Mouse (Mus musculus) subcutaneous adipose tissue, adult 2 months (tissue): ENCODE measurements around the gene Heatr1. TPM values are rescaled to one million over a fixed set of nuclear protein-coding genes. Genes with fewer than 3 reads are reported as not detected.

ENCODE experiments used
- polyA plus RNA-seq: library from polyadenylated mRNA; depleted of rRNA; stranded (reverse); fragments of >200 nt; gene quantifications from 2 replicates; pipeline ENCODE4 v1.2.3, GENCODE M21; 2012; ENCODE audit warnings: low replicate concordance; rRNA removed

Gene Heatr1
- 13.8 and 67.4 TPM in 2 replicates for polyA plus RNA-seq

DNA sequence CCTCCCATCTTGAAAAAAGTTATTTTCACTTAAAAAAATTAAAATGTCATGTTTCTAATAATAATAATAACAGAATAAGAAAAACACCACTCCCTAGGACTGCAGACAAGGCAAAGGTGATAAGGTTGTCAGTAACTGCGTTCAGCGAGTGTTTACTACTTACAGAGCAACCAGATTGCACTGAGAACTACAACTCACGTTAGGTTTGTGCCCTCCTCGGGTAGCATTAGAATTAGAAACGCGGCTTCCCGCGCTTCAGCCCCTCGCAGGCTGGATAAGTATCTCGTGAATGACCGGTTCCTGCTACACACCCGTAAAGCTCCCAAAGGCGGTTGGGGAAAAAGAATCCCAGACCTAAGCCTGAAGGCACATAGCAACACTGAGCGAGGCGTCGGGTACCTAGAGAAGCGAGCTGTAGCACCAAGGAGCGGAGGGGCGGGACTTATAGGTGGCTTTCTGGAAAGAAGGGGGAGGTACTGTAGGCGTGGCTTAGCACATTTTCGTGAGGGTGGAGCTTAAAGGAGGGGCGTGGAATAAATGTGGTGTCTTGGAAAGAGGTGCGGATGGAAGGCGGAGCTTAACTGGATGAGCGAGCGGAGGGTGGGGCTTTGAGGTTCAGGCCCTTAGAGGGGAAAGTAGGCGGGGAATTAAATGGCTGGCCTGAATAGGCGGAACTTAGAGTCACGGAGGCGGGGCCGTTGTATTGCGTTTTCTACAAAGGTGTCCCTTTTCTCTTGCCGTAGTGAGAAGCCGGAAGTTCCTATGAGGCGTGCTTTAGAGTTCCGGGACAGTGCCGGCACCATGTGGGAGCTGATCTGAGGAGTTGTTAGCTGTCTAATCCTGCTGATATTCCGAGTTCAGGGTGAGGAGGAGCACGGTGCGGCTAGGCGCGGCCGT lies at the start of gene Heatr1:
TSS of gene Heatr1 (plus strand) at position 419 of the 897 bp plus-strand sequence.

DNA sequence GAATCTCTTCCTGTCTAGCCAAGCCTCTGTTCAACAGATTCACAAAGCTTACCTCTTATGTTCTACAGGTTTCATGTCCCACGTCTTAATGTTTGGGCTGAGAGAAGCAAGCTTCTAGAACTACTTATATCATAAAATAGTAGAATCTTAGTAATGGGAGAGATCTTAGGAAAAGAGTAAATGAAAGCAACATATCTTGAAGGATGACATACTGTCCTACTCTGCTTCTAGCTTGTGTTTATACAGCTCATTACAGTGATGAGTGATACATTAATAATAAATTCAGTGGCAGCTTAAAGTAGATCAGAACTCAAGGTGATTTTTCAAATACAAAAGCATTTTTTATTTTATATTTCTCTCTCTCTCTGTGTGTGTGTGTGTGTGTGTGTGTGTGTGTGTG lies 70.0 kb downstream of the Heatr1 start, which contains the start of gene Lgals8:
TSS of gene Lgals8 (minus strand) at position 101 of the 400 bp plus-strand sequence.

Other genes starting within 250 kb of the Heatr1 start
- gene Mtr, start 136.9 kb upstream of the Heatr1 start, polyA plus RNA-seq: 6.5 and 11.7 TPM in 2 replicates
- 1.8 TPM in 1 of 2 replicates, not detected in the other for gene Actn2, start 54.3 kb upstream of the Heatr1 start, polyA plus RNA-seq
- gene Lgals8, start 69.9 kb downstream of the Heatr1 start, polyA plus RNA-seq: 45.4 and 47.7 TPM in 2 replicates
- gene Edaradd, start 125.4 kb downstream of the Heatr1 start, polyA plus RNA-seq: 0.13 and 0.41 TPM in 2 replicates
- 1.9 and 2.1 TPM in 2 replicates for gene Ero1lb, start 170.8 kb downstream of the Heatr1 start, polyA plus RNA-seq